Comparison of ENCODE assay signal across 11 mouse cellular contexts in the genomic region with DNA sequence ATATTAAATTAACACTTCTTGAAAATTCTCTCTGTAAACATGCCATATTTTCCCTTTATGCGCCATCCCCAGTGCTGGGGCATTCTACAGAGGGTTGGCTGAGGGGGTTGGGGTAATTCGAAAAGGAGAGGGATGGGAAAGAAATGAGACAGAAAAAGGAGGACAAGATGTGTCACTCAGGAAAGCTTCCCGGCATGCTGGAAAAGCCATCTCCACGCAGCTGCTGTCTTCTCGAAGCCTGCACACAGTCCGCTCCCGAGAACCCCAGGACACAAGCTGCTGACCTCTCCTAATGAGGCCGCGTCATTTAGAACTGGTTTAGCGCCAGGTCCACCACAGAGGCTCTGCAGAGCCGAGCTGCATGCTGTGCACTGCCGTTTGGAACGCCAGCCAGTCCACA.
DNase-seq lines count a peak whose midpoint lies in the region; ATAC-seq and TF ChIP-seq lines count a peak whose summit lies in the region.
"Had no signal": no experiment of that assay in that cellular context is flagged by ENCODE, and none has a peak within 500 bp of the region (broad histone marks: within the 10 kb centered on the region; RNA-seq: fewer than 3 reads in every experiment).

No protein-coding gene starts in this region.

- H3K4me1 ChIP-seq in midbrain, embryonic 12.5 days: peaks cover 37% of the 10 kb centered on the region
- H3K4me1 ChIP-seq: heart, embryonic 12.5 days had no signal

- no peak overlapping the region for H3K4me2 ChIP-seq in midbrain, embryonic 12.5 days (replicated peaks)
- H3K4me2 ChIP-seq: heart, embryonic 12.5 days had no signal

- H3K36me3 ChIP-seq in midbrain, embryonic 12.5 days: 0 out of 2 replicates have a peak, but pooled peaks cover 5% of the 10 kb centered on the region

- TF ChIP-seq POLR2A in brain, embryonic 14.5 days (IDR thresholded peaks at IDR 0.05; ENCODE audit: borderline replicate concordance, extremely low read depth, insufficient read depth, insufficient read length, poor library complexity, severe bottlenecking): no peak

- no peak for ATAC-seq in midbrain, embryonic 12.5 days (ENCODE audit: low FRiP score, low read depth)
- no peak for ATAC-seq in megakaryocyte-erythroid progenitor cell, adult 5-6 weeks (replicated peaks; ENCODE audit: low FRiP score, low TSS enrichment, poor library complexity, severe bottlenecking)
- no peak for ATAC-seq in CD4-positive, CD25-positive, alpha-beta regulatory T cell, adult 4 months

- no peaks in the 10 kb centered on the region for H3K27me3 ChIP-seq in midbrain, embryonic 12.5 days
- H3K27me3 ChIP-seq: heart, embryonic 12.5 days had no signal

- H3K4me3 ChIP-seq in layer of hippocampus, adult 2 months: no peak overlapping the region
- H3K4me3 ChIP-seq in midbrain, embryonic 12.5 days: no peak overlapping the region
- H3K4me3 ChIP-seq: heart, embryonic 12.5 days had no signal

- WGBS in midbrain, embryonic 12.5 days: 62% methylated on average over 13 of the region's 13 CpGs

- 0 out of 2 replicates have a peak, but pooled peaks cover 4% of the 10 kb centered on the region for H3K9me3 ChIP-seq in midbrain, embryonic 12.5 days

- peak in 1 of 2 experiments; percentile 28 for DNase-seq in layer of hippocampus, adult 2 months (ENCODE audit: low spot score in 2 of 2)
- no peak for DNase-seq in layer of hippocampus, adult 8-10 months (ENCODE audit: low spot score in 2 of 2)
- peak; percentile 80 for DNase-seq in brain, embryonic 14.5 days (ENCODE audit: low read depth)
- DNase-seq in cerebellum, postnatal 10 days: peak; percentile 68 to 80
- DNase-seq in spleen, adult 18-20 months: no peak
- DNase-seq: adrenal gland, postnatal 25 days; right cerebral cortex, postnatal 25 days had no signal

- peak overlapping the region; percentile 62 for H3K27ac ChIP-seq in layer of hippocampus, adult 2 months
- peak overlapping the region; percentile 63 for H3K27ac ChIP-seq in midbrain, embryonic 12.5 days (replicated peaks)

- no peak overlapping the region for H3K9ac ChIP-seq in midbrain, embryonic 12.5 days (replicated peaks)
- H3K9ac ChIP-seq: heart, embryonic 12.5 days had no signal

- no peak for TF ChIP-seq CTCF in layer of hippocampus, adult 2 months (conservative IDR thresholded peaks at IDR 0.05)
- no peak for TF ChIP-seq CTCF in brain, embryonic 14.5 days (IDR thresholded peaks at IDR 0.05; ENCODE audit: borderline replicate concordance, extremely low read depth, insufficient read depth, insufficient read length)

Comparison
In these comparisons a context has a peak if more than half of its experiments do, and no peak if none do; other contexts are left out.
1. DNase-seq: peak in brain, embryonic 14.5 days (single experiment) and cerebellum, postnatal 10 days (2 of 2); none in layer of hippocampus, adult 8-10 months (0 of 2) and spleen, adult 18-20 months (0 of 2).